Mouse (Mus musculus): Measurements from ENCODE around the gene Ldb2.

DNA sequence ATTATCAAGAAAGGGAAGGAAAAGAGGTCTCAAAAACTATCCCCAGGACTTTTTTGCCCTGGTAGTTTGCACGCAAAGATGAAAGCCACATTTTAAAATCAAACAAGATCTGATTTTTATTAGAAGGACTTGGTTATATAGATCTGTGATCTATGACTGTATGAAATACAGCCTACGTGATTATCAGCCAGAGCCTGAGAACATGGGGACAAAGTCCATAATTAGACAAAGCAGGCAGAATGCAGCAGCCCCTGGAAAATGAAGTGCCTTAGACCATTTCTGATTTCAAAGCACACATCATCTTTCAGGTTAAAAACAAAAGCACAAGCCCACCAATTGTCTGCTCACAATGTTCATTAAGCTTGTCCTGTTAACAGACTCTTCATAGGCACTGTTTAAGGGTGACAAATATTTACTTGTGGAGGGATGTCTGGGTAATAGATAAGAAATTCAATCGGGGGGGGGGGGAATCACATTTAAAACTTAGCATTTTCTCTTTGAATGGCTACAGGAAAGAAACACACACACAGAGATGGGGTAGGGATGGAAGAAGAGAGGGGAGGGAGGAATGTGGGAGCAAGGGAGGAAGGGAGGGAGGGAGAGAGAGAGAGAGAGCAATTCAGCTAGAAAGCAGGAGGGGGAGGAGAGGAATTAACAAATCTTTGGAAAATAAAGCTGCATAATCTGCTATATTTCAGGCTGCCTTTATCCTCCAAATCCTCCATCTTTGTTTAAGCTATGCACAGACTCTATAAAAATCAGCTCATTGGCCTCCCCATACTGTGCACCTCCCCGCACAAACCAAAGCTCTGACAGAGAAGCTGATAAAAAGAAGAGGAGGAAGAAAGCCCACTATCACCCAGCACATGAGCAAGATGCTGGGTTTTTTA is 153.3 kb downstream of the Ldb2 start:
- TF ChIP-seq POLR2A (IDR thresholded peaks at IDR 0.05; ENCODE audit: borderline replicate concordance, low read depth, low read length) (no peak), CTCF (IDR thresholded peaks at IDR 0.05; ENCODE audit: low read depth, low read length) (no peak)

Data from bone marrow macrophage, adult 2 months (primary cell).